Mouse (Mus musculus) spleen, adult 2 months (tissue): ENCODE measurements around the gene Gabbr2.

Experiments
- CTCF ChIP-seq: fragments of 200-500 bp; IDR thresholded peaks from 2 replicates; pipeline ENCODE4 v1.5.1; 2011; ENCODE audit warnings: mild to moderate bottlenecking, inconsistent platforms; ENCODE audit not compliant: insufficient read depth, insufficient read length, insufficient replicate concordance; ENCODE audit errors: extremely low read depth
- POLR2A ChIP-seq: fragments of 200-500 bp; IDR thresholded peaks from 2 replicates; pipeline ENCODE4 v1.6.1; 2011; ENCODE audit warnings: low read depth, low read length, inconsistent platforms

DNA sequence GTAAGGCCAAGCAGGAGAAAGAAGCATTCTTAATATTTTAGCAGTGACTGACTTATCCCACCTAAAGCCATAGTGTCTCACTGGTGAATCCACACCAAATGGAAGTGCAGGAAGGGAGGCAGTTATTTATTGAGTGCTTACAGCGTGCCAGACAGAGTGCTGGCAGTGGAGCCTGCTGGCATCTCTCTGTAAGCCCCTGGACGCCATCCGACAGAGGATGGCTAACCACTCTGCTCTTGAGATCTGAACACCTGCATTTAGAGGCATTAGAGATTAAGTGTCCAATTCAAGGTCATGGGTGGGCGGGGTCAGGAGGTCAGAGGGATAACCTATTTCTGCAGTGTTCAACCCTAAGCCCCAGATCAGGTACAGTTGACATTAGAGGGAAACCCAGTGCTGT is 2.8 kb downstream of the Gabbr2 start:
- TF ChIP-seq CTCF: no peak
- no peak for TF ChIP-seq POLR2A
